Mouse (Mus musculus) midbrain, embryonic 13.5 days (tissue): ENCODE measurements around the gene Cdc34b. TPM values are rescaled to one million over a fixed set of nuclear protein-coding genes. Genes with fewer than 3 reads are reported as not detected.
"Not testable (repeated sequence)": the region's sequence is repeated elsewhere in the genome, so short reads cannot be mapped to it uniquely, and the experiment has no call there.

ENCODE experiments used
- ATAC-seq: fragments of 200-750 bp; cut with Nextera tagmentation; 2 replicates; pipeline ENCODE4 v1.8.0; 2017; ENCODE audit warnings: mild to moderate bottlenecking, moderate TSS enrichment, moderate library complexity
- H3K27ac ChIP-seq: fragments of 300-500 bp; sonication (generic); 2 replicates; pipeline ENCODE4 v1.5.1; 2015; ENCODE audit warnings: inconsistent platforms, mild to moderate bottlenecking, moderate library complexity
- H3K27me3 ChIP-seq: fragments of 300-500 bp; sonication (generic); 2 replicates; pipeline ENCODE4 v1.6.1; 2015; ENCODE audit warnings: mild to moderate bottlenecking, inconsistent platforms
- H3K36me3 ChIP-seq: fragments of 300-500 bp; sonication (generic); 2 replicates; pipeline ENCODE4 v1.6.1; 2015; ENCODE audit warnings: mild to moderate bottlenecking, inconsistent platforms
- H3K4me1 ChIP-seq: fragments of 300-500 bp; sonication (generic); replicated peaks from 2 replicates; pipeline ENCODE4 v1.6.1; 2015; ENCODE audit warnings: inconsistent platforms
- H3K4me2 ChIP-seq: fragments of 300-500 bp; sonication (generic); replicated peaks from 2 replicates; pipeline ENCODE4 v1.6.1; 2015; ENCODE audit warnings: moderate library complexity, mild to moderate bottlenecking, inconsistent platforms
- H3K4me3 ChIP-seq: fragments of 300-500 bp; sonication (generic); replicated peaks from 2 replicates; pipeline ENCODE4 v1.5.1; 2015; ENCODE audit warnings: mild to moderate bottlenecking, inconsistent platforms
- H3K9ac ChIP-seq: fragments of 300-500 bp; sonication (generic); replicated peaks from 2 replicates; pipeline ENCODE4 v1.6.1; 2015; ENCODE audit warnings: mild to moderate bottlenecking, inconsistent platforms
- H3K9me3 ChIP-seq: fragments of 300-500 bp; sonication (generic); 2 replicates; pipeline ENCODE4 v1.6.1; 2016; ENCODE audit warnings: mild to moderate bottlenecking, inconsistent platforms
- WGBS: fragments of 180-500 bp; shearing (Covaris S2); methylation state at CpG from one replicate; pipeline ENCODE4 v1.1.7; 2015; 5-methylcytosine and 5-hydroxymethylcytosine counted together
- polyA plus RNA-seq: library from polyadenylated mRNA; unstranded; fragments of >200 nt; fragmentation: Nextera tagmentation; extraction: Ambion mirVana; gene quantifications from 2 replicates; pipeline ENCODE4 v1.2.1, GENCODE M21; 2015

Cdc34b gene
- polyA plus RNA-seq, result 0.22 TPM in 2 replicates

DNA sequence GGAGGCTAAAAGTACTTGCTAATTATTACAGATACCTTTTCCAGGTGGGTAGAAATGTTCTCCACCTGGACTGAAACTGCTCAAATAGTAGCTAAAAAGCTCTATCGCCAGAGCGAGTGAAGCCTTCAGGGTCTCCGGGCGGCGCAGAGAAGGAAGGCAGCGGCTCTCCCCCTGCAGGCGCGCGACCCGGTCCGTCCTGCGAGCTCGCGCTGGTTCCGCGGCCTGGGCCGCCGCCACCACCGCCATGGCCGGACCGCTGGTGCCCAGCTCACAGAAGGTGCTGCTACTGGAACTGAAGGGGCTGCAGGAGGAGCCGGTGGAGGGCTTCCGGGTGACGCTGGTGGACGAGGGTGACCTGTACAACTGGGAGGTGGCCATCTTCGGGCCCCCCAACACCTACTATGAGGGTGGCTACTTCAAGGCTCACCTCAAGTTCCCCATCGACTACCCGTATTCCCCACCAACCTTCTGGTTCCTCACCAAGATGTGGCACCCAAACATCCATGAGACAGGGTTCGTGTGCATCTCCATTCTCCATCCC lies at the start of gene Cdc34b:
TSS of gene Cdc34b (plus strand) at position 51 of the 541 bp plus-strand sequence.
- no peaks in the 10 kb centered on the region for H3K36me3 ChIP-seq
- no peak within 1 kb of the TSS for H3K9ac ChIP-seq
- no peak within 1 kb of the TSS for H3K4me2 ChIP-seq
- H3K4me1 ChIP-seq, result no peaks in the 10 kb centered on the region
- no peaks in the 10 kb centered on the region for H3K27me3 ChIP-seq
- no peak for ATAC-seq
- no peaks in the 10 kb centered on the region for H3K9me3 ChIP-seq
- no peak within 1 kb of the TSS for H3K27ac ChIP-seq
- no peak within 1 kb of the TSS for H3K4me3 ChIP-seq
- WGBS, result 81% methylated on average over 29 of the region's 29 CpGs

DNA sequence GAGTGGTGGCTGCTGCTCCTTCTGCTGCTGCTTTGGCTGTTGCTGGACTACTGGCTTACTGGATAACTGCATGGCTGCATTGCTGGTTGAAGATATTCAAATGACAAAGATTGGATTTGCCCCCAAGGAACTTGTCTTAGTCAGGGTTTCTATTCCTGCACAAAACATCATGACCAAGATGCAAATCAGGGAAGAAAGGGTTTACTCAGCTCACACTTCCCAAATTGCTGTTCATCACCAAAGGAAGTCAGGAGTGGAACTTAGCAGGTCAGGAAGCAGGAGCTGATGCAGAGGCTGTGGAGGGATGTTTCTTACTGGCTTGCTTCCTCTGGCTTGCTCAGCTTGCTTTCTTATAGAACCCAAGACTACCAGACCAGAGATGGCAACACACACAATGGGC lies 49.1 kb upstream of the Cdc34b start:
- H3K9me3 ChIP-seq, ATAC-seq, H3K27ac ChIP-seq, H3K27me3 ChIP-seq, H3K9ac ChIP-seq, H3K36me3 ChIP-seq, H3K4me1 ChIP-seq, H3K4me3 ChIP-seq, H3K4me2 ChIP-seq: not testable (repeated sequence)

DNA sequence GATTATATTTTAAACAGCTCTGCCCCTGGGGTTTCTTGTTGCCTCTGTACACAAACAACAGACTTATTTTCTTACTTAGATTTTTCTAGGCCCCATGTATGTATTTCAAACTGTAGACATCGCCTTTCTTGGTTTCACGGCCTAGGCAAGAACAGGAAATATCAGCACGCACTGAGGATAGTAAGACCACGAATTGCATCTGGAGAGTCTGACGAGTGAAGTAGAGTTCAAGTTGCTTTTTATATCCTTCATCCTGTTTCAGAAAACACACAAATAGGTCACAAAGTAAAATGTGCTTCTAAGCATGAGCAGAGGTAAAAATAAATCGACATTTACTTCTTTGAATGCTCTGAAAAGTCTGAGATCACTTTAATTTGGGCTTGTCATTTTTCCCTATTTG lies 46.1 kb upstream of the Cdc34b start:
- WGBS, result 88% methylated on average over 6 of the region's 6 CpGs
- Histone ChIP-seq H3K4me3 (no peak overlapping the region), H3K9me3 (no peaks in the 10 kb centered on the region), H3K4me1 (0 out of 2 replicates have a peak, but pooled peaks cover 3% of the 10 kb centered on the region), H3K27me3 (no peaks in the 10 kb centered on the region), H3K4me2 (no peak overlapping the region), H3K27ac (no peak overlapping the region), H3K9ac (no peak overlapping the region), H3K36me3 (no peaks in the 10 kb centered on the region)
- ATAC-seq, result no peak

DNA sequence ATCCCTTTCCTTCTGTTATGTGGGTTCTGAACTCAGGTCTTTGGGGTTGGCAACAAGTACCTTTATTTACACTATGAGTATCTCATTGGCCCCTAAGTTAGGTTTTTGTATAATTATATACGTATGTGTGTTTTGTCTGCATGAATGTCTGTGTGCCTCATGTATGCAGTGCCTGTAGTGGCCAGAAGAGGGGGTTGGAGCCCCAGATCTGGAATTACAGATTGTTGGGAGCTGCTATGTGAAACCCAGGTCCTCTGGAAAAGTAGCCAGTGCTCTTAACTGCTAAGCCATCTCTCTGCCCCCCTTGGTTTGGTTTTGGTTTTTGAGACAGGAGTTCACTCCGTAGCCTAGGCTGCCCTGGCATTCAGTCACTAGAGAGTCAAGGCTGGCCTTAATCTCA lies 44.4 kb upstream of the Cdc34b start:
- Histone ChIP-seq H3K9ac (no peak overlapping the region), H3K4me3 (no peak overlapping the region), H3K27me3 (no peaks in the 10 kb centered on the region), H3K4me1 (0 out of 2 replicates have a peak, but pooled peaks cover 8% of the 10 kb centered on the region), H3K4me2 (no peak overlapping the region), H3K36me3 (no peaks in the 10 kb centered on the region), H3K27ac (no peak overlapping the region), H3K9me3 (no peaks in the 10 kb centered on the region)
- ATAC-seq, result no peak
- 93% methylated on average over 2 of the region's 2 CpGs for WGBS

DNA sequence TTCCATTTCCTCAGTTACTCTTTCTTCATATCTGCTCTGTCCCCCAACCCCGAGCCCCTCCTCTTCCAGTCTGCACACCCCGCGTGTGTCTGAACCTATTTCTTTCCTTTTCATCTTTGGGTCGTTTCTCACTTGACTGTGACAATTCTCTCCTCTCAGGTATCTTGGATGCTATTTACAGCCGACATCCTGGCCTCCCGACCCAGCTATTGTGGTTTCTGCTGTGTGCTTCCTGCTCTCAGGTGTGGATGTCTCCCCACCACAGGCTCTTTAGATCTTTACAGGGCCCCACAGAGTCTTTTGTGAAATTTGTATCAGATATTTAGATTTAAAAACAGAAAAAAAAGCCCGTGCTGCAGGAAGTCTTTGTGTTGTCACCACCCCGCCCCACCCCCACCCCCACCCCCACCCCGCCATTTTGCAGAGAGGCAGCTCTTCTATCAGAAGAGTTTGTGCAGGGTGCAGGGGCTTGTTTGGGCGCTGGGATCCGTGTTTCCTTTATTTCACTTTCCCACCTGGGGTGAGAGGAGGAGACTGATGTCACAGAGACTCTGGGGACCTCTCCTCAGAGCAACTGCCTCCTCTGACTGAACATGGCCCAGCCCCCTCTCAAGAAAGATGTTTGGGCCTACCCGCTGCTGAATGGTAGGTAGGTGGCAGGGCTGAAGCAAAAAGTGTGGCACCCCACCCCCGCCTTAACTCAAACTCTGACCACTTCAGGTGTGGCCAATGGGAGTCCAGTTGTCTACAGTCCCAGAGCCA lies 43.7 kb upstream of the Cdc34b start:
- Histone ChIP-seq H3K4me2 (no peak overlapping the region), H3K27me3 (no peaks in the 10 kb centered on the region), H3K4me3 (no peak overlapping the region), H3K9me3 (no peaks in the 10 kb centered on the region), H3K27ac (no peak overlapping the region), H3K4me1 (0 out of 2 replicates have a peak, but pooled peaks cover 8% of the 10 kb centered on the region), H3K9ac (no peak overlapping the region), H3K36me3 (no peaks in the 10 kb centered on the region)
- 0 out of 2 replicates have a peak, but pooled peaks have one; percentile 11 for ATAC-seq
- WGBS, result 51% methylated on average over 13 of the region's 13 CpGs

DNA sequence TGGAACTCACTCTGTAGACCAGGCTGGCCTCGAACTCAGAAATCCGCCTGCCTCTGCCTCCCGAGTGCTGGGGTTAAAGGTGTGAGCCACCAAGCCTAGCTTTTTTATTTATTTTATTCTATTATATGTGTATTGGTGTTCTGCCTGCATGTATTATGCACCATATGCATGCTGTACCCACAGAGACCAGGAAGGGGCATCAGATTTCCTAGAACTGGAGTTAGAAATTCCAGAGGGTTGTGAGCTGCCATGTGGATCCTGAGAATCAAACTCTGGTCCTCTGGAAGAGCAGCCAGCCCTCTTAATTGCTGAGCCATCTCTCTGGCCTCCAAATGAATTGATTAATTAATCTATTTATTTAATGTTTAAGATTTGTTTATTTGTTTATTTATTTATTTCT lies 42.2 kb upstream of the Cdc34b start:
- Histone ChIP-seq H3K4me3 (no peak overlapping the region), H3K27me3 (no peaks in the 10 kb centered on the region), H3K4me2 (no peak overlapping the region), H3K9me3 (no peaks in the 10 kb centered on the region), H3K4me1 (0 out of 2 replicates have a peak, but pooled peaks cover 8% of the 10 kb centered on the region), H3K9ac (no peak overlapping the region), H3K36me3 (no peaks in the 10 kb centered on the region), H3K27ac (no peak overlapping the region)
- WGBS, result 96% methylated on average over 3 of the region's 3 CpGs
- no peak for ATAC-seq

DNA sequence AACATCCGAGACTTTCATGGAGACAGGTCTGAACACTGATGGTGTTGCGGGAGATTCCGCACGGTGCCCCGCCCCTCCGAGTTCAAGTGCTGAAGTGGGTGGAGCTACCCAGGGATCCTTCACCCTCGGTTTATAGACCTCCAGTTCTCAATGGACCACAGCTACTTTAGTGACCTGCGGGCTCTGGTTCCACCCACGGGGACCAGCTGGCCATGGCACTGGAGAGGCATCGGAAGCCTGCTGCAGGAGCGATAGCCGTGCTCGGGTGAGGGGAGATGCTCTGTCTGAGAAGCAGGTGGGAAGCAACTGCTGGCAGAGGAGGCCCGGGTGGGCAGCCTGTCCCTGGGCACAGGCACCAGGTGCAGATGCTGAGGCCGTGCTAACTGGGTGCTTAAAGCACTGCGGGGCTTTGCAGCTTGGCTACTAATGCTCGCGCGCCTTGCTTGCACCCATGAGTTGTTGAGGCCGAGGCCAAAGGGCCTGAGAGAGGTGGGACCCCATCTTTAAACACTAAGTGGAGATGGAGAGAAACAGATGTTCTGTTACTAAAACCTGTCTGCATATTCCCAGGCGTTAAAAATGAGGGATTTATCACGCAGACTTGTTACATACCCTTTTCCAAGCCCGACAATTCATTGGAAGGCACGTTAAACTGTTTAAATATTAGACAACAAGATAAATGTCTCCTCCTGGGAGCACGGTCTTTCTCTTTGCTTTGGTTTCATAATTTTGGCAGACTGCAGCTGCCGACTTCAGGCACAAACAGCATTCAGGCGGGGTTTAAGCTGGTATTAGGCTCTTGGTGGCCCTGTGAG lies 40.0 kb upstream of the Cdc34b start:
- Histone ChIP-seq H3K27ac (no peak overlapping the region), H3K4me1 (0 out of 2 replicates have a peak, but pooled peaks cover 8% of the 10 kb centered on the region), H3K9ac (0 out of 2 replicates have a peak overlapping the region, but pooled peaks have one; percentile 14), H3K4me3 (no peak overlapping the region), H3K27me3 (no peaks in the 10 kb centered on the region), H3K4me2 (no peak overlapping the region), H3K9me3 (no peaks in the 10 kb centered on the region), H3K36me3 (no peaks in the 10 kb centered on the region)
- no peak for ATAC-seq
- WGBS, result 70% methylated on average over 27 of the region's 27 CpGs

DNA sequence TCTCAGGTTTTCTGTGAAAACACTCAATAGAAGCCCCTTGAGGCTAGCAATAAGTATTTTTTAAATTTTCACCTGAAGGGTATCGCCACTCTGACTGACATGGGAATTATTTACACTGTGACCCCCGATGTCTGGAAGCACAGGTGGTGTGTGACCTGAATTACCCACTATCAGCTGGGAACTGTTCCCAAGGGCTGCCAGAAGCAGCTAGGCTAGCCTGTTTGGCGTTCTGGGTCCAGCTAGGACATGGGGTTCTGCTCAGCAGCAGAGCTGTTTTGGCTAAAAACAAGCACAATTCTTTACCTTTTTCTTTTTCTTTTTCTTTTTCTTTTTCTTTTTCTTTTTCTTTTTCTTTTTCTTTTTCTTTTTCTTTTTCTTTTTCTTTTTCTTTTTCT lies 39.4 kb upstream of the Cdc34b start:
- 0 out of 2 replicates have a peak, but pooled peaks cover 8% of the 10 kb centered on the region for H3K4me1 ChIP-seq
- no peak for ATAC-seq
- 78% methylated on average over 3 of the region's 3 CpGs for WGBS
- no peak overlapping the region for H3K4me2 ChIP-seq
- no peak overlapping the region for H3K4me3 ChIP-seq
- no peak overlapping the region for H3K9ac ChIP-seq
- no peaks in the 10 kb centered on the region for H3K9me3 ChIP-seq
- H3K36me3 ChIP-seq, result no peaks in the 10 kb centered on the region
- H3K27me3 ChIP-seq, result no peaks in the 10 kb centered on the region
- no peak overlapping the region for H3K27ac ChIP-seq

DNA sequence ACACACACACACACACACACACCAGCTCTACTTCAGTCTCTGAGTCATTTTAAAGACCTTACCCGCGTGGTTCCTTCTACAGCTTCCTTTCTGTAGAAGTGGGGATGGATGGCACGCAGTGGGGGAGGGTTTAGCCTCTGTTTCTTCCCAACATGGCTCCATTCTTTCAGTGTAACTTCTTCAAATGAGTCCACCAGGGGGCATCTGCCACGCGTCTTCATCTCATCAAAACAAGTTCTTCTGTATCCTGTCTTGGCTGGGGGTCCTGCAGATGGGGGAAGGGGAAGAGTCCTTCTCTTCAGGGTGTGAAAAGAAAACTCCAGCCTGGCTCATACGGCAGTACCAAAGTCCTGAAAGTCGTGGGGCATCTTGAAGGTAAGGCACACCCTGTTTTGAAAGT lies 37.6 kb upstream of the Cdc34b start:
- Histone ChIP-seq H3K9me3 (no peaks in the 10 kb centered on the region), H3K4me2 (no peak overlapping the region), H3K36me3 (no peaks in the 10 kb centered on the region), H3K4me3 (no peak overlapping the region), H3K9ac (no peak overlapping the region), H3K4me1 (0 out of 2 replicates have a peak, but pooled peaks cover 6% of the 10 kb centered on the region), H3K27ac (no peak overlapping the region), H3K27me3 (no peaks in the 10 kb centered on the region)
- no peak for ATAC-seq
- WGBS, result 33% methylated on average over 7 of the region's 7 CpGs

DNA sequence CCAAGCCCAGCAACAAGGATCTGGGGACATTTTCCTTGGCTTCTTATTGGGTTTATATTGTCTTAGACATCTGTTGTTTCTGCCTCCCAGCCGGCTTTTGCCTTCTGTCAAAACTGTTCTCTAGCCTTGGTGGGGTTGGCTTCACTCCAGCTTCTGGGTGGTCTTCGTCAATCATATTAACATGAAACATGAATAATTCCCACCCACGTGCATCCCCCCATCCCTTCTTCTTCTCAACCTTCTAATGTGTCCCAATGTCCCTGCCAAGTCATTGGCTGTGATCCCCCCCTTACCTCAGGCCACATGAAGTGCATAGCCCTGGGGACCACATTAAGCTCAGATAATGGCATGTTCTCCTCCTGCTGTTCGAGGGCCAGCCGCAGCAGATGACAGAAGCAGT lies 37.1 kb upstream of the Cdc34b start, which contains the start of gene Gm11541:
TSS of gene Gm11541 (minus strand) at position 28 of the 400 bp plus-strand sequence.
- H3K36me3 ChIP-seq, result no peaks in the 10 kb centered on the region
- 77% methylated on average over 5 of the region's 5 CpGs for WGBS
- H3K27ac ChIP-seq, result no peak within 1 kb of the TSS
- no peaks in the 10 kb centered on the region for H3K27me3 ChIP-seq
- 0 out of 2 replicates have a peak, but pooled peaks cover 6% of the 10 kb centered on the region for H3K4me1 ChIP-seq
- no peak for ATAC-seq
- no peak within 1 kb of the TSS for H3K4me2 ChIP-seq
- H3K4me3 ChIP-seq, result no peak within 1 kb of the TSS
- no peak within 1 kb of the TSS for H3K9ac ChIP-seq
- H3K9me3 ChIP-seq, result no peaks in the 10 kb centered on the region

DNA sequence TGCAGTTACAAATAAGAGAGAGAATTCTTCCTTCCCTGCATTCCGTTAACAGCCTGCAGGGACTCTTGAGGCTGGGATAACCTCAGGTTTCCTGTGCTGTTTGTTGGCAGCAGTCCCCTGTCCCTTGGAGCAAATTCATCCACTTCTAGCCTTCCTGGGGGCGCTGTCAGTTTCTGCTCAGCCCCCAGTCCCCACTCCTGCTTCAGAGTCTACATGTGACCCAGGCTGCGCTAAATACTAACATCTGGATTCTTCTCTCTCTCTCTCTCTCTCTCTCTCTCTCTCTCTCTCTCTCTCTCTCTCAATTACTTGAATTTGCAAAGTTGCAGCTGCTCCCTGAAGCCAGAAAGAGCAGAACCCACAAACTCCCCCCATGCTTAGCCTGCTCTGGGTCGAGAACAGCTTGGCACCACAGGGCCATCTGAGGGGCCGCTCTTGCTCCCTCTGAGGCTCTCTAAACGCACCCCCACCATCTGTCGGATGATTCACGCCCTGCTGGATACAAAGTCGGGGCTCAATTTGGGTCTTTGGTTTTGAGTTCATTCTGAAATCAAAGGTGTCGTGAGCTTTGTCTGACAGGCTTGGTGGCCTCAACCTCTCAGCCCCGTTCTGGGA lies 28.2 kb upstream of the Cdc34b start:
- 65% methylated on average over 11 of the region's 11 CpGs for WGBS
- Histone ChIP-seq H3K9me3 (no peaks in the 10 kb centered on the region), H3K4me1 (peaks cover 23% of the 10 kb centered on the region), H3K36me3 (no peaks in the 10 kb centered on the region), H3K27me3 (no peaks in the 10 kb centered on the region), H3K4me3 (no peak overlapping the region), H3K27ac (no peak overlapping the region), H3K9ac (no peak overlapping the region), H3K4me2 (no peak overlapping the region)
- ATAC-seq, result no peak
